Mouse (Mus musculus) stomach, embryonic 14.5 days (tissue): Measurements from ENCODE around the gene Rrp9. TPM values are rescaled to one million over a fixed set of nuclear protein-coding genes. Genes with fewer than 3 reads are reported as not detected.

Experiments
- ATAC-seq: fragments of 200-750 bp; cut with Nextera tagmentation; 2 replicates; pipeline ENCODE4 v1.8.0; 2017; ENCODE audit warnings: low read depth, moderate TSS enrichment; ENCODE audit not compliant: insufficient number of reproducible peaks, insufficient read depth, low FRiP score
- H3K27ac ChIP-seq: fragments of 300-500 bp; sonication (generic); 2 replicates; pipeline ENCODE4 v1.5.1; 2014; ENCODE audit warnings: mild to moderate bottlenecking, low read length, moderate library complexity, mixed read lengths
- H3K27me3 ChIP-seq: fragments of 300-500 bp; sonication (generic); 2 replicates; pipeline ENCODE4 v1.6.1; 2014; ENCODE audit warnings: low read length, control low read depth, mixed read lengths; ENCODE audit not compliant: control insufficient read depth, insufficient read depth
- H3K36me3 ChIP-seq: fragments of 300-500 bp; sonication (generic); 2 replicates; pipeline ENCODE4 v1.6.1; 2014; ENCODE audit warnings: mild to moderate bottlenecking, control low read depth, low read length, moderate library complexity, mixed read lengths; ENCODE audit not compliant: control insufficient read depth, insufficient read depth
- H3K4me1 ChIP-seq: fragments of 300-500 bp; sonication (generic); 2 replicates; pipeline ENCODE4 v1.6.1; 2014; ENCODE audit warnings: low read length, control low read depth, mixed read lengths; ENCODE audit not compliant: control insufficient read depth, insufficient read depth
- H3K4me2 ChIP-seq: fragments of 300-500 bp; sonication (generic); replicated peaks from 2 replicates; pipeline ENCODE4 v1.6.1; 2014; ENCODE audit warnings: low read depth, low read length, control low read depth
- H3K4me3 ChIP-seq: fragments of 300-500 bp; sonication (generic); 2 replicates; pipeline ENCODE4 v1.5.1; 2014; ENCODE audit warnings: low read depth, low read length, control low read depth
- H3K9ac ChIP-seq: fragments of 300-500 bp; sonication (generic); replicated peaks from 2 replicates; pipeline ENCODE4 v1.6.1; 2014; ENCODE audit warnings: low read depth, mild to moderate bottlenecking, control low read depth, low read length, moderate library complexity, mixed read lengths
- H3K9me3 ChIP-seq: fragments of 300-500 bp; sonication (generic); 2 replicates; pipeline ENCODE4 v1.6.1; 2016; ENCODE audit warnings: low read depth, low read length, control low read depth; ENCODE audit not compliant: control insufficient read depth
- WGBS: fragments of 180-500 bp; shearing (Covaris S2); extraction: QIAGEN DNeasy Blood & Tissue Kit; methylation state at CpG from one replicate; pipeline ENCODE4 v1.1.7; 2014; 5-methylcytosine and 5-hydroxymethylcytosine counted together
- polyA plus RNA-seq: library from polyadenylated mRNA; unstranded; fragments of >200 nt; fragmentation: Nextera tagmentation; extraction: Ambion mirVana; gene quantifications from 2 replicates; pipeline ENCODE4 v1.2.1, GENCODE M21; 2014

The Rrp9 gene
- polyA plus RNA-seq, 1 experiment from 2014 or later, result 37.4 TPM

DNA sequence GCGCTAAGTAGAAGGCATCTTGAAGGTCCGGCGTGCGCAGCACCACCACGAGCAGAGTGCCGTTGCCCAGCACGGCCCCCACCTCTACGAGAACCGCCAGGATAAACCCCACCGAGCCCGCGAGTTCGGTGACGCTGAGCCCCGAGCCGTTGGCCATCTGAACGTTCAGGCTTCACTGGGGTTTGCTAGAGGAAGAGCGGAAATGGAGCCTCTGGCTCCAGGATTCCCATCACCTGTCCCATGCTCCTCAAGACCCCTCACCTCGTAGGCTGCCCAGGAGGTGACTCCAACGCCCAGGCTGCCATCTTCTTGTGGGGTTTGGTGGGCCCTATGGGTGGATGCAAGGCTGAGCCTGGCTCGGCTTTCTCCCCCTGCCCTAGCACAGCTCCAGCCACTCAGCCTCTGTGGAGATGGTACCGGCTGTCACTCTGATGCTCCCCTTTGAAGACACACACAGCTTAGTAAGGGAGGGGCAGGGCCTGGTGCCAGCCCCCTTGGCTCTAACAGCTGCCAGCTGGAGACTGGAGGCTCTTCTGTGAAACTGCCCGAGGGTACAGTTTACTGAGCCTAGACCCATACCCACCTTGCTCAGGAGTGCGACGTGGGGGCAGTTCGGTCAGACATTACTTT is 10.1 kb upstream of the Rrp9 start, which contains the start of gene Gpr62:
Gene Gpr62 (minus strand): TSS at position 368 of the 630 bp plus-strand sequence.
- peak within 1 kb of the TSS; percentile 55 for H3K9ac ChIP-seq
- H3K9me3 ChIP-seq, result no peaks in the 10 kb centered on the region
- H3K4me1 ChIP-seq, result peaks cover 5% of the 10 kb centered on the region; the same call in 1 of the 2 replicates
- no peak for ATAC-seq
- peak within 1 kb of the TSS; percentile 53 for H3K4me3 ChIP-seq
- H3K27me3 ChIP-seq, result no peaks in the 10 kb centered on the region
- H3K27ac ChIP-seq, result no peak within 1 kb of the TSS
- peak within 1 kb of the TSS; percentile 98 for H3K4me2 ChIP-seq
- peaks cover 19% of the 10 kb centered on the region for H3K36me3 ChIP-seq
- 38% methylated on average over 26 of the region's 26 CpGs for WGBS

DNA sequence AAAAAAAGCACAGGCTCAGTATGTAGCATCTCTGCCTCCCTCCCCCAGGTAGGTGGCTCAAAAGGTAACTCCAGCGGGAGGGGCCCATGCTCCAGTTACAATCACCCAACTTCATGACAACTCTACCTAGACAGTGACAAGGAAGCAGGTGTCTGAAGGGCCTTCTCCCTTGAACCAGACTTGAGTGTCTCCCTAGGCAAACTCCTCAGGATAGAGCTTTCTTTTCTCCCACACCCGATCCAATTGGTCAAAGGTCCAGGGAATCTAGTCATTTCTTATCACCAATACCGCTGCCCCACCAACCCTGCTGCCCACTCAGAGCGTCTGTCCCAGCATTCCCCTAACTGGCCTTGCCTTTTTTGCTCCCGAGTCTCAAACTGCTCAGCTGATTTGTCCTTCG is 9.0 kb upstream of the Rrp9 start:
- Histone ChIP-seq H3K27ac (no peak overlapping the region), H3K4me1 (peaks cover 7% of the 10 kb centered on the region), H3K4me2 (no peak overlapping the region), H3K4me3 (no peak overlapping the region), H3K9me3 (no peaks in the 10 kb centered on the region), H3K27me3 (no peaks in the 10 kb centered on the region), H3K36me3 (peaks cover 17% of the 10 kb centered on the region), H3K9ac (no peak overlapping the region)
- ATAC-seq, result no peak
- WGBS, result 83% methylated on average over 6 of the region's 6 CpGs

DNA sequence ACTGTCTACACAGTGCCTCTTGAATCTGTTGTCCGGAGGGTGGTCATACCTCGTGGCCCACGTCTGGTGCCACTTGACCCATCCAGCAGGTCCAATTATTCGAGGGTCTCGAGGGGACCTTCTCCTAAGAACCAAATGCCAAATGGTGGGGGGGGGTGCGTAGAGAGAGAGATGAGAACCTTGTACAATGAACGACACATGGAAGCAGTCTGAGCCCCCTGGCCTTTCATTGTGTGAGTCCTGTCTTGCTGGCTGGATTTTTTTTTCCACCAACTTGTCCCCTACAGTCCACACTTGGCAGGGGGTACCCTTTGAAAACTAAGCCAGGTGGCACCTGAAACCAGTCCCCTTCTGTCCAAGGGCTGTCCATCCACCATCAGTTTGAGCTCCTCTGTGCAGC is 8.0 kb upstream of the Rrp9 start:
- 91% methylated on average over 7 of the region's 7 CpGs for WGBS
- ATAC-seq, result no peak
- no peak overlapping the region for H3K4me3 ChIP-seq
- H3K9me3 ChIP-seq, result no peaks in the 10 kb centered on the region
- no peak overlapping the region for H3K4me2 ChIP-seq
- H3K27ac ChIP-seq, result no peak overlapping the region
- H3K9ac ChIP-seq, result no peak overlapping the region
- peaks cover 8% of the 10 kb centered on the region for H3K36me3 ChIP-seq
- H3K27me3 ChIP-seq, result no peaks in the 10 kb centered on the region
- peaks cover 14% of the 10 kb centered on the region for H3K4me1 ChIP-seq

DNA sequence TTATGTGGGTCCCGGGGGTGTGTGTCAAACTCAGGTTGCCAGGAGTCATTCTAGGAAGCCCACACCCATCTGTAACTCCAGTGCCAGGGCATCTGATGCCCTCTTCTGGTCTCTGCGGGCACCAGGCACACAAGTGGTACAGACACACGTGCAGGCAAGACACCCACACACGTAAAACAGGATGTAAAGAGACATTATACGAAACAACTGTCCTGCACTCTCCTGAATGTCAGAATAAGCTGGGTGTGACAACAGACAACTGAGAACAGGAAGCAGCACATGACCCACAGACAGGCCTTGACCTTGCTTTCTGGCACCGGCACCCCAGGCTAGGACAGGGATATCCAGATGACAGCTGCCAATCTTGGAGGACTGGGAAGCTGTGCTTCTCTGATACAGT is 6.4 kb upstream of the Rrp9 start:
- no peak overlapping the region for H3K9ac ChIP-seq
- H3K4me2 ChIP-seq, result no peak overlapping the region
- no peak overlapping the region for H3K27ac ChIP-seq
- no peaks in the 10 kb centered on the region for H3K36me3 ChIP-seq
- no peak overlapping the region for H3K4me3 ChIP-seq
- peaks cover 16% of the 10 kb centered on the region for H3K4me1 ChIP-seq
- 72% methylated on average over 6 of the region's 6 CpGs for WGBS
- no peaks in the 10 kb centered on the region for H3K27me3 ChIP-seq
- H3K9me3 ChIP-seq, result no peaks in the 10 kb centered on the region
- no peak for ATAC-seq

- Histone ChIP-seq H3K27ac (no peak overlapping the region), H3K36me3 (no peaks in the 10 kb centered on the region), H3K27me3 (no peaks in the 10 kb centered on the region), H3K4me2 (no peak overlapping the region), H3K9ac (no peak overlapping the region), H3K4me1 (peaks cover 16% of the 10 kb centered on the region), H3K9me3 (no peaks in the 10 kb centered on the region), H3K4me3 (no peak overlapping the region)
- no peak for ATAC-seq
- 68% methylated on average over 9 of the region's 9 CpGs for WGBS
Observed at GRCm38 (mm10) chr9:106469776-106470175, 6.0 kb upstream of the Rrp9 start.

DNA sequence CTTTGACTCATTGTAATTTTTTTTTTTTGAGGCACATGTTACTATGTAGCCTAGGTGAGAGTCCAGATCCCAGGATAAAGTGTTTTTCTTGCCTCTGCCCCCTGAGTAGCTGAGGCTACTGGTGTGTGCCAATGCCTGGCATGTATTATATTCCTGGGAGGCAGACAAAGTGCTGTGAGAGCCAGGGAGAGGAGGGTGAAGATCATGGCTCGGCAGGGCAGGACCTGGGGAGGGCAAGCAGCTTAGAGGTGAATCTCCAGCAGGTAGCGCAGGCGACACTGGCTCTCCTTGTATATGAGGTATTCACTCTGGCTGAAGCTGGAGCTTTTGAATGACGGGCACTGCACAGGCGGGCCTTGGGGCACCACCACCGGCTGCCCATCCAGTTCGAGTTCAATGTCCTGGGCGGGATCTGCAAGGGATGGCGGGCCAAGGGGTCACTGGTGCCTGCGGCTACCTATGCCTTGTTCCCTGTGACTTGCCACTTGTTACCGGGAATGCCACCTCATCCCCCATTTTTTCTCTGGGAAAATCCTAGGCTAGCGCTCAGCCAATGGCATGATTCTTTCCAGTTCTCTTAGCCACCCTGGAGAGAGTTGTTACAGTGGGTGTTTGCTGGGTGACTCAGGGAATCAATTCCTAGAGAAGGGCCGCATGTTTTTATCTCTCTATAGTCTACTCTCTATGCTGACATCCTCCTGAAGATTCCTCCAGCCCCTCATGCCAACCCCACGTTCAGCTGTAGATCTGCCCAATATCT is 4.6 kb upstream of the Rrp9 start:
- Histone ChIP-seq H3K4me3 (no peak overlapping the region), H3K27me3 (no peaks in the 10 kb centered on the region), H3K36me3 (no peaks in the 10 kb centered on the region), H3K4me1 (peaks cover 21% of the 10 kb centered on the region), H3K4me2 (0 out of 2 replicates have a peak overlapping the region, but pooled peaks have one; percentile 8), H3K9ac (no peak overlapping the region), H3K27ac (no peak overlapping the region), H3K9me3 (no peaks in the 10 kb centered on the region)
- ATAC-seq, result no peak
- 67% methylated on average over 14 of the region's 14 CpGs for WGBS

DNA sequence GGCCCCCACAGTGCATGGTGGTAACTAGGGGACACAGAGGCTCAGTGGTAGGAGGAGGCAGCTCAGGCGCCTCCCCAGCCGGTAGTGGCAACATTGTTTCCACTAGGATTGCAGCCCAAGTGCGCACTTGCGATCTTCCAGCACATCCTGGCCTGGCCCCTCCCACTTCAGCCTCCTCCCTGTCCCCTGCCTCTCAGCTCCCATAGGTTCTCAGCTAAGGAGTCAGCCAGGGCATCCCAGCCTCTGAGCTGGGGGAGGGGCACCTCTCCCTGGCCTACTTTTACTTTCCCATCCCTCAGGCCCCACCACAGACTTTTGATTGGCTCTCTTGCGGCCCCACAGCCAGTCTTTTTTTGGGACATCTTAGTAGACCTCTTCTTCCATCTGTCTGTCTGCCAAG is 3.9 kb upstream of the Rrp9 start:
- peaks cover 21% of the 10 kb centered on the region for H3K4me1 ChIP-seq
- no peaks in the 10 kb centered on the region for H3K36me3 ChIP-seq
- H3K4me2 ChIP-seq, result 0 out of 2 replicates have a peak overlapping the region, but pooled peaks have one; percentile 8
- H3K27ac ChIP-seq, result no peak overlapping the region
- no peak for ATAC-seq
- no peaks in the 10 kb centered on the region for H3K9me3 ChIP-seq
- 20% methylated on average over 5 of the region's 5 CpGs for WGBS
- H3K27me3 ChIP-seq, result no peaks in the 10 kb centered on the region
- no peak overlapping the region for H3K9ac ChIP-seq
- no peak overlapping the region for H3K4me3 ChIP-seq

DNA sequence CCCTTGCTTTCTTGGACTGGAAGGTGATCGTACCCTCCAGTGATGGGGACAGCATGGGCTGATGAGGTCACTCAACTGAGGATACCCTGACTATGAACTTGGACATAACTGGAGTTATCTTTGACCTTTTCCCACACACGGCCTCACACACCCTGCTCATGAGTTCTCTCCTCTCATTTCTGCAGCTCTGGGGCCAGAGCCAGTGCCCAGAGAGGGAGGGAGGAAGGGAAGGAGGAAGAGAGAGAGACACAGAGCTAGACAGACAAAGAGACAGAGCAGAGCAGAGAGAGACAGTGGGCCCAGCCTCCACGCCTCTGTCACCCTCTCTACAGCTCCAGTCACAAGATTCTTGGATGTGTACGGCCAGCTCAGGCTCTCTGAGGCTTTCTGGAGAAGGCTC is 3.4 kb upstream of the Rrp9 start:
- no peak overlapping the region for H3K9ac ChIP-seq

More for the DNA sequence above, 3.4 kb upstream of the Rrp9 start:
- H3K9me3 ChIP-seq, result no peaks in the 10 kb centered on the region
- H3K27me3 ChIP-seq, result no peaks in the 10 kb centered on the region
- H3K36me3 ChIP-seq, result no peaks in the 10 kb centered on the region
- no peak overlapping the region for H3K4me3 ChIP-seq
- WGBS, result 66% methylated on average over 4 of the region's 4 CpGs
- no peak overlapping the region for H3K4me2 ChIP-seq
- ATAC-seq, result no peak
- peaks cover 21% of the 10 kb centered on the region for H3K4me1 ChIP-seq
- no peak overlapping the region for H3K27ac ChIP-seq
